Mouse (Mus musculus) erythroblast, embryonic 14.5 days (primary cell): ENCODE measurements around the gene Nup85. TPM values are rescaled to one million over a fixed set of nuclear protein-coding genes. Genes with fewer than 3 reads are reported as not detected.

ENCODE experiments used
- H3K27me3 ChIP-seq: 2 replicates; pipeline ENCODE4 v1.6.1; 2012; ENCODE audit warnings: inconsistent platforms; ENCODE audit not compliant: control insufficient read depth
- H3K36me3 ChIP-seq: 2 replicates; pipeline ENCODE4 v1.6.1; 2012; ENCODE audit warnings: mild to moderate bottlenecking, inconsistent platforms; ENCODE audit not compliant: control insufficient read depth
- H3K4me1 ChIP-seq: 2 replicates; pipeline ENCODE4 v1.6.1; 2012; ENCODE audit warnings: inconsistent platforms; ENCODE audit not compliant: control insufficient read depth
- H3K4me3 ChIP-seq: replicated peaks from 2 replicates; pipeline ENCODE3; 2012; ENCODE audit warnings: moderate library complexity, mild to moderate bottlenecking, inconsistent platforms
- H3K9me3 ChIP-seq: 2 replicates; pipeline ENCODE4 v1.6.1; 2012; ENCODE audit warnings: low read length, inconsistent platforms, mixed read lengths; ENCODE audit not compliant: control insufficient read depth
- GATA1 ChIP-seq: IDR thresholded peaks from 2 replicates; pipeline ENCODE4 v1.6.1; 2012; ENCODE audit warnings: low read length, inconsistent platforms, mixed read lengths
- TAL1 ChIP-seq: IDR thresholded peaks from 3 replicates; pipeline ENCODE4 v1.6.1; 2012; ENCODE audit warnings: low read length, inconsistent platforms, mixed read lengths
- polyA plus RNA-seq: library from polyadenylated mRNA; stranded (reverse); fragments of >175 nt; gene quantifications from 2 replicates; pipeline ENCODE4 v1.2.3, GENCODE M21; 2012

The Nup85 gene
- polyA plus RNA-seq, 1 experiment, result 2.8 TPM

DNA sequence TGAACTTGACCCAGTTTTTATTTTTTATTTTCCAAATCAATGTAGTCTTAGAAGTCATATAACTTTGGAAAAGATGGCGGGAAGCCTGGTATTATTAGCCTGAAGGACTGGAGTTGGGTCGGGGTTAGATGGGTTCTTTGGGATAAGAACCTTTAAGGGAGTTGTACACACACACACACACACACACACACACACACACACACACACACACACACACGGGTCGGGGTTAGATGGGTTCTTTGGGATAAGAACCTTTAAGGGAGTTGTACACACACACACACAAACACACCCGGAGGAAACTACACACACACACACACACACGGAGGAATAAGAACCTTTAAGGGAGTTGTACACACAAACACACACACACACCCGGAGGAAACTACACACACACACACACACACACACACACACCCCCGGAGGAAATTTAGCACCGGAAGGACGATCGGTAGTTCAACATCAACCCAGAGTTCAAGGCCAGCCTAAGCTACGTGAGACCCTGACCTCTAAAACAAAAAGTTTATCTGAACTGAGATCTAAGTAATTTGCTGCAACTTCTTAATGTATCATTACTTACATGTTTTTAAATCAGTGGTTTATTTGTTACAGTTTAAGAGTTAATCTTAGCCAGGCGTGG lies 64.3 kb downstream of the Nup85 start:
- H3K36me3 ChIP-seq, result peaks cover 15% of the 10 kb centered on the region
- no peaks in the 10 kb centered on the region for H3K9me3 ChIP-seq

DNA sequence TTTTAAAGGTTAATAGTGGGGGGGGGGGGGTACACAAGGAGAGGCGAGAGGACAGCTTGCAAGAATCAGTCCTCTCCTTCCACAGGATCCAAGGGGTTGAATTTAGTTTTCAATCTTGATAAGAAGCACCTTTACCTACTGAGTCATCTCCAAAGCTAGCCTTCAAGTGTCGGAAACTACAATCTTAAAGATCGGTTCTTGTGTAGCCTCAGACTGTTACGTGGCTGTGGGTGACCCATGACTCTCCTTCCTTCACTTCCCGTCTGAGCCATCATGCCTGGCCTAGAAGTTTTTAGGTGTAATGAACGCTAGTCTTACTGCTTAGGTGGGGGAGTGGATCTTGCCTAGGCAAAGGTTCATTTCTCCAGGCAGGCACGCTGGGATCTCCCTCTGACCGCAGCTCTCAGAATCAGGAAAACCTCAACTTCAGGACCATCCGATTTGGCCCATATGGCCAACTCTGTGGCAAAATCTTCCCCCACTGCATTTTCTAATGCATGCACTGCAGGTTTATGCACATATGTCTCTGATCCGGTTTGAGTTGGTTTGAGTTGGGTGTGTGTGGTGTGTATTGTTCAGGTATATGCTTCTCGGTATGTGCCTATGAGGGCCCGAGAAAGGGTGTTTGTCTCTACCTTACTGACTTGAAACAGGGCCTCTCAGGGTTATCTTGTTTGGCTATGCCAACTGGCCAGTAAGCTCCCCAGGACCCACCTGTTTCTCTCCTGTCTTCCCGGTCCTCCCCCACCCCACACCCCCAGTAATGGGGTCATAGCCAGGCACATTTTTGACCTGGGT lies 65.7 kb downstream of the Nup85 start:
- Histone ChIP-seq H3K4me3 (no peak overlapping the region), H3K36me3 (peaks cover 7% of the 10 kb centered on the region), H3K4me1 (peaks cover 36% of the 10 kb centered on the region), H3K9me3 (no peaks in the 10 kb centered on the region), H3K27me3 (no peaks in the 10 kb centered on the region)
- TF ChIP-seq GATA1 (no peak), TAL1 (no peak)

More for the DNA sequence above, 64.3 kb downstream of the Nup85 start:
- Histone ChIP-seq H3K4me3 (peak overlapping the region; percentile 73), H3K27me3 (no peaks in the 10 kb centered on the region), H3K4me1 (peaks cover 37% of the 10 kb centered on the region)
- TF ChIP-seq GATA1 (no peak), TAL1 (no peak)

DNA sequence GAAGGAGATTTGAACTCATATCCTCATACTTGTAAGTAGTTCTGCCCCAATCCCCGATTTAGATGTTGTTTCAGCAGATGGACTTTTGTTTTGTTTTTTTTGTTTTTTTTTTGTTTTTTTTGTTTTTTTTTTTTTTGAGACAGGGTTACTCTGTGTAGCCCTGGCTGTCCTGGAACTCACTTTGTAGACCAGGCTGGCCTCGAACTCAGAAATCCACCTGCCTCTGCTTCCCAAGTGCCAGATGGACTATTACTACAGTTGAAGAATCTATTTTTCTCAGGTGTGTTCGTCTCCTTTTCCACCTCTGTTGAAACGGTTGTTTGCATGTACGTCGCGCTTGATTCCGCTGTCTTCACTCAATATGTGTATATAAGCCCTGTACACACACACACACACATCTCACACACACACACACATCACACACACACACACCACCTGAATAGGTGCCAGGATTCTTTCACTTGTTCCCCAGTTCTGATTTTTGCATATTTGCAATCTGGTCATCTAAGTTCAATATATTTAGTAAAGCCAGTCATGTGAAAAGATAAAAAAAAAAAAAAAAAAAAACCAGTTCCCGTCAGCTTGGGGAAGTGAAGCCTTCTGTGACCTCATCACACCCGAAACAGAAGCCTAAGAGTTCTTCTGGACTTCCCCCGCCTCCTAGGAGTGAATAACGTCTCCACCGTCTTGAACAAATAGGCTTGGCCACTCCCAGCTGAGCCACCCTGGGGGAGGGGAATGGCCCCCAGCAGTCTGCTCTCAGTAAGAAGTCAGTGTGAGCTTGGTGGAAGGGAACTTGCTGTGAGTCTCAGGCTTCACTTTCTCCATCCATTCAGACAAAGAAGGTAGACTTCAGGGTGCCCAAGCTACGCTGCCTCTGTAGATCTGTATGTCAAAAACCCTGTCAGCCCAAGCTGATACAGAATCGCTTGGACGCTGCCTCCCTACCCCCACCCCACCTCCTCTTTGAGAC lies 66.6 kb downstream of the Nup85 start:
- H3K4me3 ChIP-seq, result no peak overlapping the region
- TF ChIP-seq TAL1, result no peak
- no peak for TF ChIP-seq GATA1
- H3K4me1 ChIP-seq, result peaks cover 35% of the 10 kb centered on the region
- H3K27me3 ChIP-seq, result no peaks in the 10 kb centered on the region
- H3K9me3 ChIP-seq, result no peaks in the 10 kb centered on the region
- H3K36me3 ChIP-seq, result peaks cover 4% of the 10 kb centered on the region; the same call in 1 of the 2 replicates

DNA sequence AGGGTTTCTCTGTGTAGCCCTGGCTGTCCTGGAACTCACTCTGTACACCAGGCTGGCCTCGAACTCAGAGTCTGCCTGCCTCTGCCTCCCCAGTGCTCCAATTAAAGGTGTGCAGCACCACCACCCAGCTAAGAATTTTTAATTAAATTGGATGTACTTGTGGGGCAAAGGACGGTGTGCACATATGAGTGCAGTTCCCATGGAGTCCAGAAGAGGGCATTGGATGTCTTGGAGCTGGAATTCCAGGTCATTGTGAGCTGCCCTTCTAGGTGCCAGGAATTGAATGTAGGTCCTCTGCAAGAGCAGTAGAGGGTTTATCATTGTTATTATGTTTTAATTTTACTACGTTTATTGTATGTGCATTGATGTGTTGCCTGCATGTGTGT lies 67.3 kb downstream of the Nup85 start:
- Histone ChIP-seq H3K4me3 (no peak overlapping the region), H3K4me1 (peaks cover 29% of the 10 kb centered on the region)
- TF ChIP-seq GATA1 (no peak), TAL1 (no peak)

DNA sequence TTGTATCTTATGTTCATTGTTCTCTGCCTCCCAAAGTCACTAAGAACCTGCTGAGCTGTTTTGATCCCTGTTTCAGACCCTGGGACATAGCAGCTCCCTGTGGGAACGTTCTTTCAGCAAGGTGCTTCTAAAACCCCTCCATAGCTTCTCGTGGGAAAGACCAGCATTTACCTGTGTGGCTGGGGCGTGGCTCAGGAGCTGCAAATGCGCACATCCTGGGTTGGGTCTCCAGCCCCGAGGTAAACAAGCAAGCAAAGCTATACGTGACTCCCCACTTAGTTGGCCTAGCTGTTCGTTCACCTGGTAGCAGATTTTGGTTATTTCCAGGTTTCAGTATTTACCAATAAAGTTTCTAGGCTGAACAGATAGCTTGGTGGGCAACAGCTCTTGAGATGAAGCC lies 68.0 kb downstream of the Nup85 start:
- Histone ChIP-seq H3K4me3 (no peak overlapping the region), H3K4me1 (peaks cover 23% of the 10 kb centered on the region), H3K9me3 (no peaks in the 10 kb centered on the region), H3K27me3 (no peaks in the 10 kb centered on the region), H3K36me3 (no peaks in the 10 kb centered on the region)
- no peak for TF ChIP-seq GATA1
- TF ChIP-seq TAL1, result no peak

More for the DNA sequence above, 67.3 kb downstream of the Nup85 start:
- no peaks in the 10 kb centered on the region for H3K36me3 ChIP-seq
- H3K27me3 ChIP-seq, result no peaks in the 10 kb centered on the region
- H3K9me3 ChIP-seq, result no peaks in the 10 kb centered on the region

DNA sequence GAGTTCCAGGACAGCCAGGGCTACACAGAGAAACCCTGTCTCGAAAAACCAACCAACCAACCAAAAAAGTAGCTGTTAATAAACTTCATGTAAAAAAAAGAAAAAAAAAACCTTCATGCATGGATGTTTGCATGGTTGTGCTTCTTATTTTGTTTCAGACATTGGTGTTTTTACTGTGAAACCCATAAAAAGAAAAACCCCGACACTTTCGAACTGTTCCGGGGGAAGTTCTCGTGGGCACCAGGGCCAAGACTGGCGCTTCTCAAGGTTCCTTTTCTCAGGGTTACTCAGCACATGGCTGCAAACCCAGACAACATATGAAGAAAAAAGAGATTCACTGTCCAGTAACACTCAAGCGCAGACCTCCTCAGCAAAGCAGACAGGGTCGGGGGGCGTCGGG lies 68.6 kb downstream of the Nup85 start:
- no peak overlapping the region for H3K4me3 ChIP-seq
- TF ChIP-seq GATA1 (no peak), TAL1 (no peak)
- H3K36me3 ChIP-seq, result no peaks in the 10 kb centered on the region
- H3K4me1 ChIP-seq, result peaks cover 17% of the 10 kb centered on the region
- no peaks in the 10 kb centered on the region for H3K27me3 ChIP-seq
- H3K9me3 ChIP-seq, result no peaks in the 10 kb centered on the region

Other genes with a start within 250 kb of the Nup85 start
- gene Ush1g, start 242.4 kb upstream of the Nup85 start, polyA plus RNA-seq, result not detected in 2 replicates
- gene Otop3, start 229.7 kb upstream of the Nup85 start, polyA plus RNA-seq, result not detected in 2 replicates
- gene Hid1, start 196.7 kb upstream of the Nup85 start, polyA plus RNA-seq, result 0.03 TPM in 1 of 2 replicates, not detected in the other
- gene Cdr2l, start 182.5 kb upstream of the Nup85 start, polyA plus RNA-seq, result 0.01 TPM in 1 of 2 replicates, not detected in the other
- gene Mrpl58, start 160.7 kb upstream of the Nup85 start, polyA plus RNA-seq, result 5.7 and 6.6 TPM in 2 replicates
- 19.5 and 23.1 TPM in 2 replicates for gene Atp5h, start 144.5 kb upstream of the Nup85 start, polyA plus RNA-seq
- 1.3 and 1.9 TPM in 2 replicates for gene Kctd2, start 144.3 kb upstream of the Nup85 start, polyA plus RNA-seq
- not detected in 2 replicates for gene Trim80, start 123.9 kb upstream of the Nup85 start, polyA plus RNA-seq
- gene Slc16a5, start 102.0 kb upstream of the Nup85 start, polyA plus RNA-seq, result 0.02 TPM in 1 of 2 replicates, not detected in the other
- gene Armc7, start 88.8 kb upstream of the Nup85 start, polyA plus RNA-seq, result 0.73 and 0.87 TPM in 2 replicates
- gene Nt5c, start 72.6 kb upstream of the Nup85 start, polyA plus RNA-seq, result 4.8 and 6.4 TPM in 2 replicates
- gene Jpt1, start 50.0 kb upstream of the Nup85 start, polyA plus RNA-seq, result 82.3 and 86.6 TPM in 2 replicates
- gene Sumo2, start 28.2 kb upstream of the Nup85 start, polyA plus RNA-seq, result 31.3 and 32.9 TPM in 2 replicates
- gene Mrps7, start 39.5 kb downstream of the Nup85 start, polyA plus RNA-seq, result 5.1 and 6.7 TPM in 2 replicates
- 0.78 and 0.93 TPM in 2 replicates for gene Gga3, start 39.6 kb downstream of the Nup85 start, polyA plus RNA-seq
- gene Mif4gd, start 48.5 kb downstream of the Nup85 start, polyA plus RNA-seq, result 3.6 and 4.8 TPM in 2 replicates
- 0.99 and 1.3 TPM in 2 replicates for gene Slc25a19, start 63.9 kb downstream of the Nup85 start, polyA plus RNA-seq
- 3.4 and 3.8 TPM in 2 replicates for gene Grb2, start 144.2 kb downstream of the Nup85 start, polyA plus RNA-seq
- gene Tmem94, start 201.0 kb downstream of the Nup85 start, polyA plus RNA-seq, result 6.1 and 6.3 TPM in 2 replicates
- 10.9 and 12.1 TPM in 2 replicates for gene Caskin2, start 249.2 kb downstream of the Nup85 start, polyA plus RNA-seq